Comparison of ENCODE assay signal across 12 mouse cellular contexts in the genomic region with DNA sequence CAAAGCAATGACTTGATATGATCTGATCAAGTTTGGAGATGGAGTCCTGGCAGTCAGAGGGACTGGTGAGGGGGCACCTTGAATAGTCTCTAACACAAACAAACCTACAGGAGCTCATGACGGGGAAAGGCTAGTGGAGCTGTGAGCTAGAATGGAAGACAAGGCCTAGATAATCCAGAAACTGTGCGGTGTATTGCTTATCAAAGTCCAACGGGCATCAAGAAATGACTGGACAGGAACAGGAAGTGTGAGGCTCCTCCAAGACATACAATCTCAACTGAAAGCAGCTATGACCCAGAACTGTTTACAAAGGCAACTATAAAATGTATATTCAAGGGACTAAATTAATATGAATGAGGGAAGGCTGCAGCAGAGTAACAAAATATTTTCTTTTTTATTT.
"Had no signal": no experiment of that assay in that cellular context is flagged by ENCODE, and none has a peak within 500 bp of the region (broad histone marks: within the 10 kb centered on the region; RNA-seq: fewer than 3 reads in every experiment).

No protein-coding gene starts in this region.

- H3K4me3 ChIP-seq: limb, embryonic 13.5 days; midbrain, embryonic 15.5 days; neural tube, embryonic 12.5 days had no signal

- H3K27me3 ChIP-seq: limb, embryonic 13.5 days; midbrain, embryonic 15.5 days; neural tube, embryonic 12.5 days had no signal

- H3K36me3 ChIP-seq: limb, embryonic 13.5 days; midbrain, embryonic 15.5 days; neural tube, embryonic 12.5 days had no signal

- H3K9me3 ChIP-seq: limb, embryonic 13.5 days; midbrain, embryonic 15.5 days; neural tube, embryonic 12.5 days had no signal

- ATAC-seq: midbrain, embryonic 15.5 days had no signal

- DNase-seq: kidney, adult 11 months; kidney, adult 9 months; kidney, postnatal 36 days; lung, adult 18-20 months; right cerebral cortex, postnatal 14 days; thymus, adult 18-20 months; thymus, postnatal 14 days had no signal

- H3K9ac ChIP-seq: limb, embryonic 13.5 days; midbrain, embryonic 15.5 days; neural tube, embryonic 12.5 days had no signal

- H3K27ac ChIP-seq: kidney, postnatal 0 days; limb, embryonic 13.5 days; midbrain, embryonic 15.5 days; neural tube, embryonic 12.5 days had no signal

- H3K4me2 ChIP-seq: limb, embryonic 13.5 days; midbrain, embryonic 11.5 days; midbrain, embryonic 15.5 days; neural tube, embryonic 12.5 days had no signal
